19 mouse cellular contexts compared by ENCODE assay signal in the genomic region with DNA sequence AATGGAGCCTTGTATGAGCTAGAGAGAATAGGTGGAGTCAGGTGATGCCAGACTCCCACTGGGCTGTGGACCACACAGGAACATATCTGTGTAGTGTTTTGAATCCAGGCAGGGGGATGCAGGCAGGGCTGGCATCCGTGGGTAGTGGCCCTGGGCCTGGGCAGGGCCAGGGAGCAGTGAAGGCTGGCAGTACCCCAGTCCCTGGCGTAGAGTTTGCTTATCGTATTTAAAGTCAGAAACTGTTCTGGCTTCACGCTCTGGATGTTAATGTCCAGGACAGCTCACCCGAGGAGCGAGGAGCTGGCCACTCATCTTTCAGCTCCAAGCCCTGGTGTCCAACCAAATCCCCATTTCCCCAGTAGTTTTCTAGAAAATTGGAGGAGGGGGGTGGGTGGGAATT.
"Had no signal": no experiment of that assay in that cellular context is flagged by ENCODE, and none has a peak within 500 bp of the region (broad histone marks: within the 10 kb centered on the region; RNA-seq: fewer than 3 reads in every experiment).

No protein-coding gene starts in this region.

- H3K36me3 ChIP-seq: kidney, embryonic 15.5 days; limb, embryonic 13.5 days; liver, embryonic 12.5 days; liver, embryonic 15.5 days; lung, embryonic 15.5 days; midbrain, embryonic 12.5 days had no signal

- H3K27me3 ChIP-seq: kidney, embryonic 15.5 days; limb, embryonic 13.5 days; liver, embryonic 12.5 days; liver, embryonic 15.5 days; lung, embryonic 15.5 days; midbrain, embryonic 12.5 days had no signal

- H3K27ac ChIP-seq: kidney, embryonic 15.5 days; left cerebral cortex, adult 2 months; limb, embryonic 10.5 days; limb, embryonic 13.5 days; liver, embryonic 12.5 days; liver, embryonic 15.5 days; lung, embryonic 15.5 days; midbrain, embryonic 12.5 days had no signal

- ATAC-seq: liver, embryonic 12.5 days; midbrain, embryonic 16.5 days had no signal

- H3K9ac ChIP-seq: kidney, embryonic 15.5 days; limb, embryonic 13.5 days; liver, embryonic 12.5 days; liver, embryonic 15.5 days; lung, embryonic 15.5 days; midbrain, embryonic 12.5 days had no signal

- H3K4me2 ChIP-seq: kidney, embryonic 15.5 days; limb, embryonic 13.5 days; liver, embryonic 12.5 days; liver, embryonic 15.5 days; lung, embryonic 15.5 days; midbrain, embryonic 12.5 days had no signal

- H3K4me1 ChIP-seq: megakaryocyte, embryonic 14.5 days had no signal

- H3K4me3 ChIP-seq: kidney, embryonic 15.5 days; left cerebral cortex, adult 2 months; limb, embryonic 10.5 days; limb, embryonic 13.5 days; liver, embryonic 12.5 days; liver, embryonic 15.5 days; lung, embryonic 15.5 days; megakaryocyte, embryonic 14.5 days; midbrain, embryonic 12.5 days had no signal

- H3K9me3 ChIP-seq: kidney, embryonic 15.5 days; limb, embryonic 10.5 days; limb, embryonic 13.5 days; liver, embryonic 12.5 days; liver, embryonic 15.5 days; lung, embryonic 15.5 days; midbrain, embryonic 12.5 days had no signal

- DNase-seq: kidney, postnatal 10 days; kidney, postnatal 36 days; layer of hippocampus, postnatal 36 days; liver; lung, adult 18-20 months; lung, postnatal 10 days; lung, postnatal 36 days; thymus, adult 18-20 months; thymus, postnatal 36 days had no signal
